Mouse (Mus musculus): Measurements from ENCODE around the gene Lyl1. TPM values are rescaled to one million over a fixed set of nuclear protein-coding genes. Genes with fewer than 3 reads are reported as not detected.

Lyl1 gene
- polyA plus RNA-seq, 1 experiment from 2014 or later, result 22.9 TPM

DNA sequence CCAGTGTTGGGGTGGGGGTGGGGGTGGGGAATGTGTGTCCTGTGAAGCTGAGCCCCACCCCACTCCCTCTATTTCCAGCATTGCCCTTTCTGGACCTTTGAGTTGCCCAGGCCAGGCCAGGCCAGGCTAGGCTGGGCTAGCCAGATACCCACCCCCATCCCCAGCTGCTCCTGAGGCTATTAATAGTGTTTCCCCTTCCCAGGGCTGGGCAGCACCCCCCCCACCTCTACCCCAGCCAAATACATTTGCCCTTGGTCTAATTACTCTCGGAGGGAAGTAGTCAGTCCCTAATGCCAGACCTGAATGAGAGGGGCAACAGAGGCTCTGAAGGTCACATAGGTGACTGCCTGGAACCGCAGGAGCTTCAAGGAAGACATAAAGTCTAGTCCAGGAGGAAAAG, 34.3 kb downstream of the Lyl1 start:
- 41% methylated on average over 2 of the region's 2 CpGs for WGBS (ENCODE audit: insufficient replicate concordance)

DNA sequence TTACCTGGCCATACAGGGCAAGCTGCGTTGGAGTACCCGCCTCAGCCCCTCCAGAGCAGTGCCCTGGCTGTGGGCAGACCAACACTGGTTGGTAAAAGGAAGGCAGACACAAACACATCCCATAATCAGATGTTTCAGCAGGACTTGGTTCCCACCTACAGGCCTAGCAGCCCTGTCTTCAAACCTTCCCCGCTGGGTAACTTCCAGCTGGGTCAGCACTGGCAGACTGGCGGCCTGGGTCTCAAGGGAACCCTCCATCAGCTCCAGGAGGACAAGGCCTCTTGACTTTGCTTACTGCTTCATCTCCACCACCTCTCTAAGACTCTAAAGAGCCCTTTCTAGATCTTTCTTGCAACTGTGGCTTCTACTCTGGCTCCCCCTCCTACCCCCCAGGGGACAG, 35.3 kb downstream of the Lyl1 start:
- Histone ChIP-seq H3K4me2 (no peak overlapping the region), H3K27ac (ENCODE audit: low read depth, low read length) (no peak overlapping the region), H3K9ac (ENCODE audit: low read depth, low read length) (no peak overlapping the region; the same call in 1 of the 2 replicates), H3K36me3 (ENCODE audit: control insufficient read depth, insufficient read depth, low read length) (no peaks in the 10 kb centered on the region), H3K9me3 (replicated peaks; ENCODE audit: control insufficient read depth, low read length) (no peaks in the 10 kb centered on the region), H3K4me1 (ENCODE audit: control insufficient read depth, insufficient read depth, low read length) (peaks cover 58% of the 10 kb centered on the region), H3K4me3 (ENCODE audit: low read depth, low read length) (no peak overlapping the region), H3K27me3 (ENCODE audit: control insufficient read depth, insufficient read depth, low read length) (peaks cover 37% of the 10 kb centered on the region)
- ATAC-seq (replicated peaks; ENCODE audit: insufficient number of reproducible peaks, low FRiP score, low TSS enrichment), result no peak
- WGBS (ENCODE audit: insufficient replicate concordance), result 90% methylated on average over 4 of the region's 4 CpGs

More for the DNA sequence above, 34.3 kb downstream of the Lyl1 start:
- Histone ChIP-seq H3K4me3 (ENCODE audit: low read depth, low read length) (no peak overlapping the region), H3K9me3 (replicated peaks; ENCODE audit: control insufficient read depth, low read length) (no peaks in the 10 kb centered on the region), H3K27ac (ENCODE audit: low read depth, low read length) (peak overlapping the region; percentile 54; the same call in 1 of the 2 replicates), H3K36me3 (ENCODE audit: control insufficient read depth, insufficient read depth, low read length) (no peaks in the 10 kb centered on the region), H3K4me1 (ENCODE audit: control insufficient read depth, insufficient read depth, low read length) (peaks cover 62% of the 10 kb centered on the region), H3K9ac (ENCODE audit: low read depth, low read length) (peak overlapping the region; percentile 46), H3K4me2 (no peak overlapping the region; the same call in 1 of the 2 replicates), H3K27me3 (ENCODE audit: control insufficient read depth, insufficient read depth, low read length) (peaks cover 29% of the 10 kb centered on the region)
- no peak for ATAC-seq (replicated peaks; ENCODE audit: insufficient number of reproducible peaks, low FRiP score, low TSS enrichment)

DNA sequence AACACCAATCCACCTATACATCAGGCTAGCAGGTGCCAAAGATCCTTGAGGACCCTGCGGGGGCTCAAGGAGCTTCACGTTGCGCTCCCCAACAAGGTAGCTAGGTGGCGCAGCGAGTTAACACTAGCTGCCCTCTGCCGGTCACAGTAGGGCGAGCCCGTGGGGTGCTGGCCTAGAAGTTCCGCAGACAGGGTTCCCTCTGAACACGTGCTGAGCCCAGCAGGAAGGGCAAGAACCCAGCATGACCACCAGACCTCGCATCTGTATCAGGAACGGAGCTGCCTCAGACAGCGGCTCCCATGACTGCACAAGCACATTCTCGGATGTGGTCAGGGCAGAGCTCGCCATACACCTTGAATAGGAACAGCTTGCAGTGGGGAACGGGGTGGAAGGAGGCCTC, 36.4 kb downstream of the Lyl1 start:
- Histone ChIP-seq H3K9ac (ENCODE audit: low read depth, low read length) (peak overlapping the region; percentile 47; the same call in 1 of the 2 replicates), H3K4me2 (peak overlapping the region; percentile 66), H3K9me3 (replicated peaks; ENCODE audit: control insufficient read depth, low read length) (no peaks in the 10 kb centered on the region), H3K27me3 (ENCODE audit: control insufficient read depth, insufficient read depth, low read length) (peaks cover 45% of the 10 kb centered on the region), H3K4me1 (ENCODE audit: control insufficient read depth, insufficient read depth, low read length) (peaks cover 58% of the 10 kb centered on the region), H3K27ac (ENCODE audit: low read depth, low read length) (no peak overlapping the region), H3K36me3 (ENCODE audit: control insufficient read depth, insufficient read depth, low read length) (no peaks in the 10 kb centered on the region), H3K4me3 (ENCODE audit: low read depth, low read length) (peak overlapping the region; percentile 25)
- ATAC-seq (replicated peaks; ENCODE audit: insufficient number of reproducible peaks, low FRiP score, low TSS enrichment), result no peak
- 1% methylated on average over 16 of the region's 16 CpGs for WGBS (ENCODE audit: insufficient replicate concordance)

DNA sequence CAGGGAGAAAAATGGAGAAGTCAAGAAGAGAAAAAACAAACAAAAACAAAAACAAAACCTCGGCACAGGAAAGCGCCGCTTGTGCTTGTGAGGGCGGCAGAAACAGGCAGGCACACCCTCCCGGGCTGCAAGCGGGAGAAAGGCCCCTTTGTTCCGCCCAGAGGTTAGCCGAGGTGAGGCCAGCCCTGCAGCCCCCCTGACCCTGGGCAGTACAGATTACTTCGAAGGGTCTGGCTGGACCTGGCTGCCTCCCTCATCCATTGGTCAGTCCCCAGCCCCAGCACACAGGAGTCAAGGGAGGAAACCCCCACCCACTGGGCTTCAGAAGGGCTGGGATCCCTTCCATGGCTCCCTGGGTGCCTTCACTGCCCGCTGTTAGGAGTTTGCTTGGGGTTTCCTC, 37.0 kb downstream of the Lyl1 start:
- H3K27ac ChIP-seq (ENCODE audit: low read depth, low read length), result peak overlapping the region; percentile 3
- ATAC-seq (replicated peaks; ENCODE audit: insufficient number of reproducible peaks, low FRiP score, low TSS enrichment), result no peak
- no peak overlapping the region; the same call in 1 of the 2 replicates for H3K4me3 ChIP-seq (ENCODE audit: low read depth, low read length)
- H3K4me1 ChIP-seq (ENCODE audit: control insufficient read depth, insufficient read depth, low read length), result peaks cover 58% of the 10 kb centered on the region
- peak overlapping the region; percentile 47; the same call in 1 of the 2 replicates for H3K9ac ChIP-seq (ENCODE audit: low read depth, low read length)
- H3K36me3 ChIP-seq (ENCODE audit: control insufficient read depth, insufficient read depth, low read length), result no peaks in the 10 kb centered on the region
- no peaks in the 10 kb centered on the region for H3K9me3 ChIP-seq (replicated peaks; ENCODE audit: control insufficient read depth, low read length)
- peak overlapping the region; percentile 66 for H3K4me2 ChIP-seq
- 8% methylated on average over 10 of the region's 10 CpGs for WGBS (ENCODE audit: insufficient replicate concordance)
- H3K27me3 ChIP-seq (ENCODE audit: control insufficient read depth, insufficient read depth, low read length), result peaks cover 45% of the 10 kb centered on the region

DNA sequence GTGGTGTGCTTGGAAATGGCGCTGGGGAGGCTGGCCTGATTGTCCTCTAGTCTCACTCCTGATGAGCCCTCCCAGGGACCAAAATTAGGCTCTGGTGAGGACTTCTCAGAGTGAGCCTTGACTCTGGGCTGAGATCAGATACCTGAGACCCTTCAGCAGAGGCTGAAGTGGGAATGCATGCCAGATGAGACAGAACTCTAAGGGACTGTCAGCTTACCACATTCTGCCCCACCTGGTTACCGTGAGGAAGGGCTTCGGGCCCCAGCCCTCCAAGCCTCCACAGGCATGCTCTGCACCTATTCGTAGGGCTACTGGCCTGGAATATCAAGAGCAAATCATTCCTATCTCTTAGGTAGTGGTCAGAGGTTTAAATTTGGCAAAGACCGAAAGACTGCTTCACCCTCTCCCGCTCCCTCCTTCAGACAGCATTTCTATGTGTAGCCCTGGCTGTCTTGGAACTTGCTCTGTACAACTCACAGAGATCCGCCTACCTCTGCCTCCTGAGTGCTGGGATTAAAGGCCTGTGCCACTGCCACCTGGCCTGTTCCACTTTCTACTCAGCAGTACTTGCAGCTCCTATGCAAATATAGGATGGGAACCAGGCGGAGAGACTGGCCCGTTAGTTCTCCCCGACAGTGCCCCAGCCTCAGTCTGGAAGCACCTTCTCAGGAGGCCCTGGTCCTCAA, 37.6 kb downstream of the Lyl1 start:
- Histone ChIP-seq H3K9me3 (replicated peaks; ENCODE audit: control insufficient read depth, low read length) (no peaks in the 10 kb centered on the region), H3K4me2 (no peak overlapping the region; the same call in 1 of the 2 replicates), H3K9ac (ENCODE audit: low read depth, low read length) (no peak overlapping the region), H3K4me3 (ENCODE audit: low read depth, low read length) (no peak overlapping the region), H3K27ac (ENCODE audit: low read depth, low read length) (peak overlapping the region; percentile 3), H3K36me3 (ENCODE audit: control insufficient read depth, insufficient read depth, low read length) (no peaks in the 10 kb centered on the region), H3K4me1 (ENCODE audit: control insufficient read depth, insufficient read depth, low read length) (peaks cover 60% of the 10 kb centered on the region), H3K27me3 (ENCODE audit: control insufficient read depth, insufficient read depth, low read length) (peaks cover 43% of the 10 kb centered on the region)
- no peak for ATAC-seq (replicated peaks; ENCODE audit: insufficient number of reproducible peaks, low FRiP score, low TSS enrichment)
- WGBS (ENCODE audit: insufficient replicate concordance), result 59% methylated on average over 10 of the region's 10 CpGs

DNA sequence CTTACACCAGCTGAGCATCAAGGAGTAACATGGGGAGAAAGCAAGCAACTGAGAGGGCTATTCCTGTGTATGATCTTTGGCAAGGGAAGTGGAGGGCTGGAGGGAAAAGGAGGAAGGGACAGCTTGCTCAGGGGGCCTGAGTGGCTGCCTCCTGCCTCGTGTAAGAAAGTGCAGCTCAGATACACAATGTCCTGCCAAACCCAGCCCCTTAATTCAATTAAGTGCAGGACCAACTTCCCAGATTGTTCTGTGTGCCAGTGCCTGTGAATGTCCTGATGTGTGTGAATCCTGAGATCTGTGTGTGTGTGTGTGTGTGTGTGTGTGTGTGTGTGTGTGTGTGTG, 38.1 kb downstream of the Lyl1 start:
- no peaks in the 10 kb centered on the region for H3K36me3 ChIP-seq (ENCODE audit: control insufficient read depth, insufficient read depth, low read length)
- ATAC-seq (replicated peaks; ENCODE audit: insufficient number of reproducible peaks, low FRiP score, low TSS enrichment), result no peak
- H3K4me2 ChIP-seq, result no peak overlapping the region
- H3K27ac ChIP-seq (ENCODE audit: low read depth, low read length), result no peak overlapping the region
- 13% methylated on average over 1 of the region's 1 CpGs for WGBS (ENCODE audit: insufficient replicate concordance)
- H3K9ac ChIP-seq (ENCODE audit: low read depth, low read length), result no peak overlapping the region
- H3K4me3 ChIP-seq (ENCODE audit: low read depth, low read length), result no peak overlapping the region
- no peaks in the 10 kb centered on the region for H3K9me3 ChIP-seq (replicated peaks; ENCODE audit: control insufficient read depth, low read length)
- H3K4me1 ChIP-seq (ENCODE audit: control insufficient read depth, insufficient read depth, low read length), result peaks cover 66% of the 10 kb centered on the region
- peaks cover 43% of the 10 kb centered on the region for H3K27me3 ChIP-seq (ENCODE audit: control insufficient read depth, insufficient read depth, low read length)

DNA sequence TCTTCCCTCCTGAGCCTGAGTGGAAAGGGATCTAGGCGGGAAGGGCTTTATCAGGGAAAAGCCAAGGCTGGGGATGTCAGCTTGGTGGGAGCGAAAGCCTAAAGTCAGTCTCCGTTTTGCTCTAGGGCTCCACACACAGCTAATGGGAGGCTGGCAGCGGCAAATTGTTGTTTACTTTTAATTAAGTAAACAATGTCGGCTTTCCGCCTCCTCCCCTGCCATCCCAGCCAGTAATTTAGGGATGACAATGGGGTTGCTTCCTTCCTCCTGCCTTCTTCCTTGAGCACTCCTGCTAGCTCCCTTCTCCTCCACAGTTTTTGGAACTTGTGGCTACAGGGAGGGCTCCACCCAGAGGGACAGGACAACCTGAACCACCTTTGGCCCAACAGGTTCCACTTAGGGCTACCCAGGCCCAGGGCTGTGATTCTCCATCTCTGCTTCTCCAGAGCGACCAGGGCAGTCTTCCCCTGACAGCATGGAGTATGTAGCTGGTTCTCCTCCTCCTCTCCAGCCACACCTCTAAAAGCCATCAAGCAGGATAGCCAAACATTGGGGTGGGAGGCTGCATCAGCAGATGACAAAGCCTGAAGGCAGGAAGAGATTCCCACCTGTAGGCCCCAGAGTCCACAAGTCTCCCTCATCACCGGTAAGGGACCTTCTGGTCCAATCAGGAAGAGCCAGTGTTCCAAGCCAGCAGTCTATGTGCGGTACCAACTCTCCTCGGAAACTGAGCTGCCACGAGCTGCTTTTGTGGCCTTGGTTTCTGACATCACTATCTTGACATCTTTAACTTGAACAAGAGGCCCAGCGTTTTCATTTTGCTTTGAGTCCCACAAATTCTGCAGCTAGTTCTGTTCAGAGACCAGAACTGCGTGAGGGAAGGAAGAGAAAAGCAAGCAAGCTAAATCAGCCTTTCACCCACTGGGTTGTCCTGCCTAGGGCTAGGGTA, 39.9 kb downstream of the Lyl1 start:
- no peak overlapping the region for H3K9ac ChIP-seq (ENCODE audit: low read depth, low read length)
- peak overlapping the region; percentile 1; the same call in 1 of the 2 replicates for H3K27ac ChIP-seq (ENCODE audit: low read depth, low read length)
- H3K27me3 ChIP-seq (ENCODE audit: control insufficient read depth, insufficient read depth, low read length), result peaks cover 41% of the 10 kb centered on the region
- no peaks in the 10 kb centered on the region for H3K9me3 ChIP-seq (replicated peaks; ENCODE audit: control insufficient read depth, low read length)
- H3K4me3 ChIP-seq (ENCODE audit: low read depth, low read length), result no peak overlapping the region
- no peak for ATAC-seq (replicated peaks; ENCODE audit: insufficient number of reproducible peaks, low FRiP score, low TSS enrichment)
- no peaks in the 10 kb centered on the region for H3K36me3 ChIP-seq (ENCODE audit: control insufficient read depth, insufficient read depth, low read length)
- H3K4me1 ChIP-seq (ENCODE audit: control insufficient read depth, insufficient read depth, low read length), result peaks cover 72% of the 10 kb centered on the region
- H3K4me2 ChIP-seq, result no peak overlapping the region
- WGBS (ENCODE audit: insufficient replicate concordance), result 49% methylated on average over 13 of the region's 13 CpGs

DNA sequence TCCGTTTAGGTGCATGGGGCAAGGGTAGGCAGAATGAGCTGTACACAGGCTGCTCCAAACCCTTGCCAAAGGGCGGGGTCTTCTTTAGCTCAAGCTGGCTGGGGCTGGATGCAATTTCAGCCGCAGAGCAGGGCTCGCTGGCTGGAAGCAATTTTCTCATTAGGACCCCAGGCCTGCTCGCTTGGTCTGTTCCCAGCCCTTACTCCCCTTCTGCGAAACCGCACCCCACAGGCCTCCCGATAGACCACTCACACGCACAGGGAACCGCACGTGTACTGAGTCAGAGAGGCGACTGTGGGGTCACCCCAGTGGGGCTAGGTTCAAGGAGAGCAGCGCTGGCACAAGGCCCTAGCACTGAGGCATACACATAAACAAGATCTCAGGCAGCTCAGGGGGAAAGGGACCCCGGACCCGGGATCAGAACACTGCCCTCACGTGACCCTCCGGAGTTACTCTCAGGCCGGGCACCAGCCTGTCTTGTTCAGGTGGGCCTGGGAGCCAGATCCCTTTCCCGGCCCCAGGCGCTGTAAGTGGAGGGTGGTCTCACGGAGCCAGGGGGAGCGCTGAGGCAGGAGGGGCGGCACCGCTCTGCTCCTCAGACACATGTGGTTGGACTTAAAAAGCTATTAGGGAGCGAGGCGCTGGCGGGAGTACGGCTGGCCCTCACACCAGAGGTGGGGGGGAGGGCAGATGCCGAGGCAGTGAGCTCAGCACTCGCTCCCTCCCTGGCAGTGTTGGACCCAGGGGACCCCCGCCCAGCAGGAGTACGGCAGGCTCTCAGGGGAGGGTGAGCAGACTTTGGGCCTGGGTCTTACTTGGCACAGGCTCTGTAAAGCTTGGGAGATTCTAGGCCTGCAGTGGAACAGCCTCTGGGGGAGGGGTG, 41.2 kb downstream of the Lyl1 start:
- WGBS (ENCODE audit: insufficient replicate concordance), result 14% methylated on average over 32 of the region's 32 CpGs
- Histone ChIP-seq H3K4me1 (ENCODE audit: control insufficient read depth, insufficient read depth, low read length) (peaks cover 72% of the 10 kb centered on the region), H3K27ac (ENCODE audit: low read depth, low read length) (peak overlapping the region; percentile 84), H3K9me3 (replicated peaks; ENCODE audit: control insufficient read depth, low read length) (no peaks in the 10 kb centered on the region), H3K4me2 (peak overlapping the region; percentile 61), H3K36me3 (ENCODE audit: control insufficient read depth, insufficient read depth, low read length) (no peaks in the 10 kb centered on the region), H3K9ac (ENCODE audit: low read depth, low read length) (peak overlapping the region; percentile 58), H3K27me3 (ENCODE audit: control insufficient read depth, insufficient read depth, low read length) (peaks cover 44% of the 10 kb centered on the region), H3K4me3 (ENCODE audit: low read depth, low read length) (peak overlapping the region; percentile 28)
- peak; percentile 47 for ATAC-seq (replicated peaks; ENCODE audit: insufficient number of reproducible peaks, low FRiP score, low TSS enrichment)

All from heart, embryonic 11.5 days (tissue).